Mouse (Mus musculus): ENCODE data around the gene Mei1. TPM values are rescaled to one million over a fixed set of nuclear protein-coding genes. Genes with fewer than 3 reads are reported as not detected.

Gene Mei1
- total RNA-seq, 2 experiments from 2014 or later = not detected

- no peak for ATAC-seq (replicated peaks; ENCODE audit: poor library complexity, severe bottlenecking)
Observed at GRCm38 (mm10) chr15:82167201-82168168, 97.7 kb downstream of the Mei1 start.

GRCm38 (mm10) chr15:82169671-82170070 lies 99.9 kb downstream of the Mei1 start:
- ATAC-seq (replicated peaks; ENCODE audit: poor library complexity, severe bottlenecking) = no peak

- ATAC-seq (replicated peaks; ENCODE audit: poor library complexity, severe bottlenecking) = no peak
Observed at GRCm38 (mm10) chr15:82170437-82171377, 100.9 kb downstream of the Mei1 start.

GRCm38 (mm10) chr15:82172648-82173047 lies 102.9 kb downstream of the Mei1 start:
- no peak for ATAC-seq (replicated peaks; ENCODE audit: poor library complexity, severe bottlenecking)

- no peak for ATAC-seq (replicated peaks; ENCODE audit: poor library complexity, severe bottlenecking)
Observed at GRCm38 (mm10) chr15:82175091-82175490, 105.3 kb downstream of the Mei1 start.

Other genes with a start within 250 kb of the Mei1 start
- 35.0 and 39.6 TPM in 2 replicates for gene Tob2, start 211.2 kb upstream of the Mei1 start, total RNA-seq (2014; fragmentation: Nextera tagmentation)
- 14.7 and 19.3 TPM in 2 replicates for gene Tob2, start 211.2 kb upstream of the Mei1 start, total RNA-seq (2017)
- gene Phf5a, start 198.1 kb upstream of the Mei1 start, total RNA-seq (2014; fragmentation: Nextera tagmentation) = 101 and 107 TPM in 2 replicates
- gene Phf5a, start 198.1 kb upstream of the Mei1 start, total RNA-seq (2017) = 79.2 and 148 TPM in 2 replicates
- gene Aco2, start 197.7 kb upstream of the Mei1 start, total RNA-seq (2014; fragmentation: Nextera tagmentation) = 123 and 126 TPM in 2 replicates
- gene Aco2, start 197.7 kb upstream of the Mei1 start, total RNA-seq (2017) = 156 and 180 TPM in 2 replicates
- 21.8 and 26.5 TPM in 2 replicates for gene Polr3h, start 143.8 kb upstream of the Mei1 start, total RNA-seq (2014; fragmentation: Nextera tagmentation)
- 46.6 and 51.2 TPM in 2 replicates for gene Polr3h, start 143.8 kb upstream of the Mei1 start, total RNA-seq (2017)
- gene Csdc2, start 133.2 kb upstream of the Mei1 start, total RNA-seq (2014; fragmentation: Nextera tagmentation) = not detected in 2 replicates
- gene Csdc2, start 133.2 kb upstream of the Mei1 start, total RNA-seq (2017) = not detected in 2 replicates
- 32.6 and 32.7 TPM in 2 replicates for gene Pmm1, start 109.1 kb upstream of the Mei1 start, total RNA-seq (2014; fragmentation: Nextera tagmentation)
- gene Pmm1, start 109.1 kb upstream of the Mei1 start, total RNA-seq (2017) = 19.5 and 21.2 TPM in 2 replicates
- gene 1700029P11Rik, start 89.5 kb upstream of the Mei1 start, total RNA-seq (2014; fragmentation: Nextera tagmentation) = not detected in 2 replicates
- gene 1700029P11Rik, start 89.5 kb upstream of the Mei1 start, total RNA-seq (2017) = not detected in 2 replicates
- 104 and 120 TPM in 2 replicates for gene Xrcc6, start 82.2 kb upstream of the Mei1 start, total RNA-seq (2014; fragmentation: Nextera tagmentation)
- 234 and 250 TPM in 2 replicates for gene Xrcc6, start 82.2 kb upstream of the Mei1 start, total RNA-seq (2017)
- 26.3 and 34.9 TPM in 2 replicates for gene Desi1, start 36.1 kb upstream of the Mei1 start, total RNA-seq (2014; fragmentation: Nextera tagmentation)
- gene Desi1, start 36.1 kb upstream of the Mei1 start, total RNA-seq (2017) = 6.0 and 8.3 TPM in 2 replicates
- gene Snu13, start 22.4 kb upstream of the Mei1 start, total RNA-seq (2014; fragmentation: Nextera tagmentation) = 254 and 268 TPM in 2 replicates
- gene Snu13, start 22.4 kb upstream of the Mei1 start, total RNA-seq (2017) = 183 and 209 TPM in 2 replicates
- not detected in 2 replicates for gene 4930407I10Rik, start 10.8 kb upstream of the Mei1 start, total RNA-seq (2014; fragmentation: Nextera tagmentation)
- not detected in 2 replicates for gene 4930407I10Rik, start 10.8 kb upstream of the Mei1 start, total RNA-seq (2017)
- 11.0 and 26.5 TPM in 2 replicates for gene Ccdc134, start 57.9 kb downstream of the Mei1 start, total RNA-seq (2014; fragmentation: Nextera tagmentation)
- gene Ccdc134, start 57.9 kb downstream of the Mei1 start, total RNA-seq (2017) = 13.1 and 17.2 TPM in 2 replicates
- 19.0 and 24.3 TPM in 2 replicates for gene Srebf2, start 77.2 kb downstream of the Mei1 start, total RNA-seq (2014; fragmentation: Nextera tagmentation)
- 16.5 and 17.5 TPM in 2 replicates for gene Srebf2, start 77.2 kb downstream of the Mei1 start, total RNA-seq (2017)
- not detected in 2 replicates for gene Shisa8, start 142.8 kb downstream of the Mei1 start, total RNA-seq (2014; fragmentation: Nextera tagmentation)
- not detected in 2 replicates for gene Shisa8, start 142.8 kb downstream of the Mei1 start, total RNA-seq (2017)
- 0.49 TPM in 1 of 2 replicates, not detected in the other for gene Tnfrsf13c, start 154.4 kb downstream of the Mei1 start, total RNA-seq (2014; fragmentation: Nextera tagmentation)
- gene Tnfrsf13c, start 154.4 kb downstream of the Mei1 start, total RNA-seq (2017) = 0.46 TPM in 1 of 2 replicates, not detected in the other
- gene Cenpm, start 174.8 kb downstream of the Mei1 start, total RNA-seq (2014; fragmentation: Nextera tagmentation) = 15.1 and 39.8 TPM in 2 replicates
- gene Cenpm, start 174.8 kb downstream of the Mei1 start, total RNA-seq (2017) = 21.9 and 22.0 TPM in 2 replicates
- not detected in 2 replicates for gene 1500009C09Rik, start 182.4 kb downstream of the Mei1 start, total RNA-seq (2014; fragmentation: Nextera tagmentation)
- not detected in 2 replicates for gene 1500009C09Rik, start 182.4 kb downstream of the Mei1 start, total RNA-seq (2017)
- 0.28 and 1.1 TPM in 2 replicates for gene Sept3, start 204.9 kb downstream of the Mei1 start, total RNA-seq (2014; fragmentation: Nextera tagmentation)
- gene Sept3, start 204.9 kb downstream of the Mei1 start, total RNA-seq (2017) = 0.13 and 0.67 TPM in 2 replicates
- 0.52 TPM in 1 of 2 replicates, not detected in the other for gene Wbp2nl, start 229.0 kb downstream of the Mei1 start, total RNA-seq (2014; fragmentation: Nextera tagmentation)
- gene Wbp2nl, start 229.0 kb downstream of the Mei1 start, total RNA-seq (2017) = not detected in 2 replicates